Mouse (Mus musculus) right cerebral cortex, adult 2 months (tissue): ENCODE measurements around the gene Ndufa12.

Source experiments
- DNase-seq, 2 experiments: peaks; one replicate each; pipeline ENCODE4 v3.0.0; 2021 to 2022; ENCODE audit warnings: low spot score in 2 of 2

Ndufa12 gene

GRCm38 (mm10) chr10:94198482-94199405 is at the start of gene Ndufa12:
TSS of gene Ndufa12 (plus strand) at chr10:94198720.
- DNase-seq, result peak; percentile 97 to 98

- DNase-seq, result no peak
Observed at GRCm38 (mm10) chr10:94151488-94151887, 47.0 kb upstream of the Ndufa12 start.

GRCm38 (mm10) chr10:94153841-94154240 is 44.7 kb upstream of the Ndufa12 start:
- DNase-seq, result no peak

GRCm38 (mm10) chr10:94158962-94159361 is 39.6 kb upstream of the Ndufa12 start:
- DNase-seq, result no peak

- DNase-seq, result no peak
Observed at GRCm38 (mm10) chr10:94159406-94159805, 39.1 kb upstream of the Ndufa12 start.

- no peak for DNase-seq
Observed at GRCm38 (mm10) chr10:94161051-94161765, 37.3 kb upstream of the Ndufa12 start.

GRCm38 (mm10) chr10:94162031-94162430 is 36.5 kb upstream of the Ndufa12 start:
- DNase-seq, result no peak

- DNase-seq, result no peak
Observed at GRCm38 (mm10) chr10:94164104-94164845, 34.2 kb upstream of the Ndufa12 start.

- DNase-seq, result no peak
Observed at GRCm38 (mm10) chr10:94165426-94165825, 33.1 kb upstream of the Ndufa12 start.

GRCm38 (mm10) chr10:94167051-94167750 is 31.3 kb upstream of the Ndufa12 start:
- DNase-seq, result no peak

GRCm38 (mm10) chr10:94171440-94172130 is 26.9 kb upstream of the Ndufa12 start:
- no peak for DNase-seq

- no peak for DNase-seq
Observed at GRCm38 (mm10) chr10:94172137-94172536, 26.4 kb upstream of the Ndufa12 start.

GRCm38 (mm10) chr10:94172706-94173105 is 25.8 kb upstream of the Ndufa12 start:
- no peak for DNase-seq

GRCm38 (mm10) chr10:94174652-94175051 is 23.9 kb upstream of the Ndufa12 start:
- no peak for DNase-seq

- no peak for DNase-seq
Observed at GRCm38 (mm10) chr10:94183199-94183598, 15.3 kb upstream of the Ndufa12 start.

- no peak for DNase-seq
Observed at GRCm38 (mm10) chr10:94204973-94205372, 6.5 kb downstream of the Ndufa12 start.

- peak; percentile 28 to 43 for DNase-seq
Observed at GRCm38 (mm10) chr10:94210718-94211618, 12.4 kb downstream of the Ndufa12 start.

- no peak for DNase-seq
Observed at GRCm38 (mm10) chr10:94211725-94212124, 13.2 kb downstream of the Ndufa12 start.

- DNase-seq, result no peak
Observed at GRCm38 (mm10) chr10:94225026-94225750, 26.7 kb downstream of the Ndufa12 start.
